Mouse (Mus musculus): ENCODE measurements around the gene Atg9b. TPM values are rescaled to one million over a fixed set of nuclear protein-coding genes. Genes with fewer than 3 reads are reported as not detected.

Atg9b gene
- polyA plus RNA-seq, 1 experiment from 2014 or later, result 1.4 TPM

- Histone ChIP-seq H3K4me1 (peaks cover 51% of the 10 kb centered on the region), H3K27ac (peak within 1 kb of the TSS; percentile 88), H3K27me3 (ENCODE audit: low read depth, poor library complexity, severe bottlenecking) (peaks cover 9% of the 10 kb centered on the region; the same call in 1 of the 2 replicates), H3K4me3 (peak within 1 kb of the TSS; percentile 77), H3K9me3 (replicated peaks) (no peaks in the 10 kb centered on the region), H3K36me3 (peaks cover 32% of the 10 kb centered on the region)
- DNase-seq (ENCODE audit: low spot score), result peak; percentile 96
- WGBS, result under 1% methylated on average over 46 of the region's 46 CpGs
Observed at GRCm38 (mm10) chr5:24423129-24424003, 31.4 kb upstream of the Atg9b start, which contains the start of the genes Cdk5 and Slc4a2. Gene Cdk5 (minus strand): TSS chr5:24423530. Gene Slc4a2 (plus strand): TSS chr5:24423837.

GRCm38 (mm10) chr5:24420381-24420780 lies 28.4 kb upstream of the Atg9b start:
- Histone ChIP-seq H3K4me1 (peaks cover 33% of the 10 kb centered on the region), H3K36me3 (peaks cover 34% of the 10 kb centered on the region), H3K27ac (no peak overlapping the region), H3K4me3 (no peak overlapping the region), H3K27me3 (ENCODE audit: low read depth, poor library complexity, severe bottlenecking) (peaks cover 4% of the 10 kb centered on the region; the same call in 1 of the 2 replicates), H3K9me3 (replicated peaks) (no peaks in the 10 kb centered on the region)
- DNase-seq (ENCODE audit: low spot score), result no peak
- WGBS, result 91% methylated on average over 9 of the region's 9 CpGs

DNA sequence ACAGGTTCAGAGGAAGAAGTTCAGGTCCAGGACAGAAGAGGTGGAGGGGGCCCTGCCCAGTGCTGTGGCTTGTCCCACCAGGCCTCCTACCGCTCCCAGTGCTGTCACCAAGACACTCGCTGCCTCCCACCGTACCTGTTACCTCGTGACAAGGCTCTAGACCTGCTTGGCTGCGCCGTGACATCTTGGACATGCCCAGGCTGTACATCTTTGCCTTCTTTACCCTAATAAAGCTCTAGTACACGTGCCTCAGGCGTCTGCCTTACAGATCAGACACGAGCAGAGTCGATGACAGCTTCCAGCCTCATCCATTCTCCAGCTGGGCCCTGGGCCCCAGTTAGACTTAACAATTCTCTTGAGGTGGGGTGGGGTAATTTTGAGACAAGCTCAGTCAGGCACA lies 25.6 kb upstream of the Atg9b start:
- no peak for DNase-seq (ENCODE audit: low spot score)
- no peak overlapping the region for H3K27ac ChIP-seq
- no peaks in the 10 kb centered on the region for H3K9me3 ChIP-seq (replicated peaks)
- H3K27me3 ChIP-seq (ENCODE audit: low read depth, poor library complexity, severe bottlenecking), result peaks cover 23% of the 10 kb centered on the region
- H3K36me3 ChIP-seq, result peaks cover 34% of the 10 kb centered on the region
- no peak overlapping the region for H3K4me3 ChIP-seq
- 90% methylated on average over 10 of the region's 10 CpGs for WGBS
- peaks cover 28% of the 10 kb centered on the region for H3K4me1 ChIP-seq

- Histone ChIP-seq H3K4me3 (no peak overlapping the region), H3K27me3 (ENCODE audit: low read depth, poor library complexity, severe bottlenecking) (peaks cover 23% of the 10 kb centered on the region), H3K27ac (no peak overlapping the region), H3K36me3 (peaks cover 32% of the 10 kb centered on the region), H3K9me3 (replicated peaks) (no peaks in the 10 kb centered on the region), H3K4me1 (peaks cover 24% of the 10 kb centered on the region)
- WGBS, result 3% methylated on average over 21 of the region's 21 CpGs
- peak; percentile 71 for DNase-seq (ENCODE audit: low spot score)
Observed at GRCm38 (mm10) chr5:24416222-24416736, 24.3 kb upstream of the Atg9b start.

GRCm38 (mm10) chr5:24413938-24414337 lies 22.0 kb upstream of the Atg9b start:
- WGBS, result 89% methylated on average over 13 of the region's 13 CpGs
- no peaks in the 10 kb centered on the region for H3K9me3 ChIP-seq (replicated peaks)
- H3K4me3 ChIP-seq, result no peak overlapping the region
- peaks cover 24% of the 10 kb centered on the region for H3K4me1 ChIP-seq
- H3K36me3 ChIP-seq, result peaks cover 12% of the 10 kb centered on the region
- H3K27me3 ChIP-seq (ENCODE audit: low read depth, poor library complexity, severe bottlenecking), result peaks cover 23% of the 10 kb centered on the region
- no peak overlapping the region; the same call in 1 of the 2 replicates for H3K27ac ChIP-seq
- DNase-seq (ENCODE audit: low spot score), result no peak

- Histone ChIP-seq H3K4me3 (no peak within 1 kb of the TSS), H3K27ac (peak within 1 kb of the TSS; percentile 34; the same call in 1 of the 2 replicates)
- no peak for DNase-seq (ENCODE audit: low spot score)
Observed at GRCm38 (mm10) chr5:24413042-24413693, 21.2 kb upstream of the Atg9b start, which contains the start of gene Asic3. Gene Asic3 (plus strand): TSS chr5:24413392.

DNA sequence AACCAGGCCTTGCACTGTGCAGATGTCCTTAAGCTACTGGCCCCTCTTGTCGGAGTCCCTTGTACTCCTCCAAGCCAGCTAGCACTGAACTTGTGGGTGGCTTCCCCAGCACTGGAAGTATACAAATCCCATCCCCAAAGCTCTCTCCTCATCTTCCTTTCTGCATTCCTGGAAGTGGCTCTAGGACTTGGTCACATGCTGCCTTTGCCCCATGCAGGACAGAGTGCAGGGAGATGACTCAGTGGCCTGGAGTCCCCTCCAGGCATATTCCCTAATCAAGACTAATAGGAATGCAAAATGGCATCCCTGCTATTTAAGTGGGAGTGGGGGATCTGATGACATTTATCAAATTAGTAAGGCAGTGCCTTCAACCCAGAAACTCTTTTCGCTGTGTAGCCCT lies 20.1 kb upstream of the Atg9b start:
- Histone ChIP-seq H3K27ac (no peak overlapping the region), H3K4me3 (no peak overlapping the region), H3K4me1 (peaks cover 24% of the 10 kb centered on the region), H3K36me3 (peaks cover 15% of the 10 kb centered on the region), H3K27me3 (ENCODE audit: low read depth, poor library complexity, severe bottlenecking) (peaks cover 23% of the 10 kb centered on the region), H3K9me3 (replicated peaks) (no peaks in the 10 kb centered on the region)
- DNase-seq (ENCODE audit: low spot score), result no peak
- WGBS, result 84% methylated on average over 2 of the region's 2 CpGs

More at GRCm38 (mm10) chr5:24413042-24413693, 21.2 kb upstream of the Atg9b start, which contains the start of gene Asic3:
- 53% methylated on average over 11 of the region's 11 CpGs for whole genome bisulfite sequencing
- Histone ChIP-seq H3K27me3 (ENCODE audit: low read depth, poor library complexity, severe bottlenecking) (peaks cover 23% of the 10 kb centered on the region), H3K4me1 (peaks cover 24% of the 10 kb centered on the region), H3K36me3 (peaks cover 5% of the 10 kb centered on the region; the same call in 1 of the 2 replicates), H3K9me3 (replicated peaks) (no peaks in the 10 kb centered on the region)

- H3K27ac ChIP-seq, result no peak overlapping the region
- DNase-seq (ENCODE audit: low spot score), result no peak
- H3K27me3 ChIP-seq (ENCODE audit: low read depth, poor library complexity, severe bottlenecking), result peaks cover 16% of the 10 kb centered on the region
- H3K36me3 ChIP-seq, result peaks cover 38% of the 10 kb centered on the region
- WGBS, result 92% methylated on average over 2 of the region's 2 CpGs
- peaks cover 13% of the 10 kb centered on the region for H3K4me1 ChIP-seq
- no peak overlapping the region for H3K4me3 ChIP-seq
- no peaks in the 10 kb centered on the region for H3K9me3 ChIP-seq (replicated peaks)
Observed at GRCm38 (mm10) chr5:24409466-24409865, 17.5 kb upstream of the Atg9b start.

- Histone ChIP-seq H3K4me1 (peaks cover 10% of the 10 kb centered on the region), H3K27me3 (ENCODE audit: low read depth, poor library complexity, severe bottlenecking) (peaks cover 8% of the 10 kb centered on the region), H3K9me3 (replicated peaks) (no peaks in the 10 kb centered on the region), H3K27ac (no peak overlapping the region), H3K4me3 (no peak overlapping the region), H3K36me3 (peaks cover 42% of the 10 kb centered on the region)
- DNase-seq (ENCODE audit: low spot score), result no peak
- 93% methylated on average over 13 of the region's 13 CpGs for WGBS
Observed at GRCm38 (mm10) chr5:24408651-24409050, 16.7 kb upstream of the Atg9b start.

DNA sequence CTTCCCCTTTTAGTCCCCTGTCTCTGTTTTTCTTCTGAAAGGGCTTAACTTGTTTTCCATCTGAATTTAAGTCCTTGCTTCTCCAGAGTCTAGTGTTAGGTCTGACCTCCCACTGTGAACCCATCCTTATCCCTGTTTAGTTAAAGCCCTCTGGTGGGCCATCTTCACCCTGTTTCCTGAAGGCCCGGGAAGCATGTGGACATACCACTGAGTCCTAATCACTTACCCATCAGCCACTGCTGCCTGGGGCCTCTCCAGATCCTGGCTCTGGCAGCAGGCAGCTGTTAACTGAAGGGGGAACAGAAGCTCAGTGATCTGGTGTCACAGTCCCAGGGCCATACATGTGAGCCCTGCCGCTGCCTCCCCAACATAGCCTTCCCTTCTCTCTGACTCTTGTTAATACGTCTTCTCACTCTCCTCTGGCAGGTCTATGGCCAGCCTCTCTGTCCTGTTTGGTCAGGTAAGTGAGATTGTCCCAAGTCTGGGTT lies 13.5 kb upstream of the Atg9b start:
- no peaks in the 10 kb centered on the region for H3K4me1 ChIP-seq
- no peak for DNase-seq (ENCODE audit: low spot score)
- H3K27ac ChIP-seq, result no peak overlapping the region
- no peaks in the 10 kb centered on the region for H3K27me3 ChIP-seq (ENCODE audit: low read depth, poor library complexity, severe bottlenecking)
- WGBS, result 58% methylated on average over 3 of the region's 3 CpGs
- H3K36me3 ChIP-seq, result peaks cover 74% of the 10 kb centered on the region
- H3K4me3 ChIP-seq, result no peak overlapping the region
- H3K9me3 ChIP-seq (replicated peaks), result no peaks in the 10 kb centered on the region

GRCm38 (mm10) chr5:24404594-24405360 lies 12.8 kb upstream of the Atg9b start:
- Histone ChIP-seq H3K4me1 (peaks cover 6% of the 10 kb centered on the region; the same call in 1 of the 2 replicates), H3K27me3 (ENCODE audit: low read depth, poor library complexity, severe bottlenecking) (no peaks in the 10 kb centered on the region), H3K4me3 (no peak overlapping the region), H3K36me3 (peaks cover 80% of the 10 kb centered on the region), H3K27ac (no peak overlapping the region), H3K9me3 (replicated peaks) (no peaks in the 10 kb centered on the region)
- DNase-seq (ENCODE audit: low spot score), result no peak
- 87% methylated on average over 6 of the region's 6 CpGs for WGBS

DNA sequence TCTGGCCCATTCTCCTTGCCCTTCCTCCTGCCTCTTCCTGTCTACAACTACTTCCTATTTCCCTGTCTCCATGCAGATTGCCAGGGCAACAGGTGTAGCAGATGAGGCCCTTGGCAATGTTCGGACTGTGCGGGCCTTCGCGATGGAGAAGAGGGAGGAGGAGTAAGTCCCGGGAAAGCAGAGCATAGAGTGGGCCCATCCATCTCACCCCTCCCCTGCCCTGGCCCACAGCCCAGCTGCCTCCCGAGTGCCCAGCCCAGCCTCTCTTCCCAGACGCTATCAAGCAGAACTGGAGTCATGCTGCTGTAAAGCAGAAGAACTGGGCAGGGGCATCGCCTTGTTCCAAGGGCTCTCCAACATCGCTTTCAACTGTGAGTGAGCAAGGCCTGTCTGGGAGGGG lies 10.0 kb upstream of the Atg9b start:
- Histone ChIP-seq H3K36me3 (peaks cover 65% of the 10 kb centered on the region), H3K4me1 (peaks cover 8% of the 10 kb centered on the region; the same call in 1 of the 2 replicates), H3K27me3 (ENCODE audit: low read depth, poor library complexity, severe bottlenecking) (no peaks in the 10 kb centered on the region), H3K4me3 (no peak overlapping the region), H3K27ac (no peak overlapping the region), H3K9me3 (replicated peaks) (no peaks in the 10 kb centered on the region)
- WGBS, result 86% methylated on average over 9 of the region's 9 CpGs
- DNase-seq (ENCODE audit: low spot score), result no peak

Data from limb, embryonic 10.5 days (tissue).